Mouse (Mus musculus): ENCODE measurements around the gene Txndc9.
"Not testable (repeated sequence)": the region's sequence is repeated elsewhere in the genome, so short reads cannot be mapped to it uniquely, and the experiment has no call there.

Txndc9 gene

GRCm38 (mm10) chr1:37997867-37998266, at the start of gene Txndc9, which contains the start of gene Eif5b:
Txndc9 (minus strand) TSS chr1:37997893.
Eif5b (plus strand) TSS chr1:37998010.
- peak; percentile 94 to 96 for DNase-seq

DNA sequence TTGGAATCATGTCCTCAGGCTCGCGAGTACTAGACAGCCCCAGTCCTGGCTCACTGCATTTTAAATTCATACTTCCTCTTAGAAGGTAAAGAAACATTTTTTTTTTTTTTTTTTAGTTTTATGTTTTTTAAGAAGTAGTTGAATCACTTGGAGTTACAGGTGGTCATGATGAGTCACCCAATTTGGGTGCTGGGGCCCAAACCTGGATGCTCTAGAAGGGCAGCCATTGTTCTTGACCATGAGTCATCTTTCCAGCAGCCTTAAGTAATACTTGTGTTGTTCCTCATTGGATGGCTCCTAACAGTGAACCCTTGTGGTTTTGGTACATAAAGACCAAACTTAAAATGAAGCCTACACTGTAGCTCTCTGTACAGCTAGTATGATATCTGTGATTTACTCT, 41.2 kb upstream of the Txndc9 start:
- DNase-seq: no peak

DNA sequence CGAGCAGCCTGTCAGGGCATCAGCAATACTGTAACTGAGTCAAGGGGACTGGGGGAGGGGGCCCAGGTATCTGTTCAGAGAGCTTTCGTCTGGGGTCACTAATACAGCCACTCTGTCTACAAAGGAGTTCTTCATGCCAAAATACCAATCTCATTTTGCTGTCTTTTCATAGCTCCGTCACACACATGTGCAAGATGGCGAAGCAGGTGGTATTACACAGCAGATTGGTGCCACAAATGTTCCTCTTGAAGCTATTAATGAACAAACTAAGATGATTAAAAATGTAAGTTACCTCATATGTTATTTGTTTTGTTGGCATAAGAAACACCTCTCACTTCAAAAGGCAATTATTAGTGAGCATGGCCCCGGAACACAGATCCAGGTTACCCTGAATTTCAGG, 39.7 kb upstream of the Txndc9 start:
- no peak for DNase-seq

- no peak for DNase-seq
Measured at GRCm38 (mm10) chr1:38035521-38035920, 37.8 kb upstream of the Txndc9 start.

DNA sequence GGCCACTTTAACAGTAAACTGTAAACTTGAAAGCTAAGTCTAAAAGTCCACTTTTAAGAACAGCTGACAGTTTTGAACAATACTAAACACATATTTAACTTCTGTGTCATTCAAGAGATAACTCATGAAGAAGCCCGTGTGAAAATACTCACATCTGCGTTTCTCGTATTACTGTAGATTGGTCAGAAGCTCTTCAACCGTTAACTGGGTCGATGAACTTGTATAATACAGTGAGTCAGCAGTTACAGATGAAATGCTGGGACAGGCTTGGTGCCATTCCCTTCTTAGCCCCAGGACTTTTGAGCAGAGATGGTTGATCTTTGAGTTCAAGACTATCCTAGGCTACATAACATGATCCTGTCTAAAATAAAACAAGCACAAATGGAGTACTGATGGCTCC, 33.7 kb upstream of the Txndc9 start:
- no peak for DNase-seq

GRCm38 (mm10) chr1:38027301-38027700, 29.6 kb upstream of the Txndc9 start:
- peak; percentile 63 to 77 for DNase-seq

DNA sequence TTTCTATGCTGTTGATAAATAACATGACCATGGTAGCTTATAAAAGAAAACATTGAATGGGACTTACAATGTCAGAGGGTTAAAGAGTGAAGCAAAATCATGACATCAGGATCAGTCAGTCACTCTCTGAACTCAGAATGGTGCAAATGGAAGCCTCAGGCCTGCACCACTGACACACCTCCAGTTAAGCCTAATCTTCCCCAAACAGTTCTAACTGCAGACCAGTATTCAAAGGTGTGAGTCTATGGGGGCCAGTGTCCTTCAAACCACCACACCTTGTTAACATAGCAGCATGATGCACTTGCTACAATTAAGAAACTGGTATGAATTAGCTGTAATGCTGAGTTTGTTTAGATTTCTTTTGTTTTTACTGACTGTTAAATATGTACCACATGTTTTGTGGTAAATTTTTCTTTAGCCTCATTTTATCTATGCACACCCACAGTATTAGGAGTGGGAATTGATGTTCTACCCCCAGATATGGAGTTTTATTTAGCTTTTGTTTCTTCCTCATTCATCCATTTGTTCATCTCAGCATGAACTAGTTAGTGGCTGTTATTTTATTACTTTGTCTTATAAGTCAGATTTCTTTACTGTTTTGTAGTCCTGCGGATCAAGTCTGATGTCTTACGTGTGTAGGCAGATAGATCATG, 17.0 kb upstream of the Txndc9 start:
- DNase-seq: no peak

- no peak for DNase-seq
Measured at GRCm38 (mm10) chr1:38012509-38012908, 14.8 kb upstream of the Txndc9 start.

- DNase-seq: peak in 1 of 2 experiments; percentile 23
Measured at GRCm38 (mm10) chr1:38012104-38012503, 14.4 kb upstream of the Txndc9 start.

DNA sequence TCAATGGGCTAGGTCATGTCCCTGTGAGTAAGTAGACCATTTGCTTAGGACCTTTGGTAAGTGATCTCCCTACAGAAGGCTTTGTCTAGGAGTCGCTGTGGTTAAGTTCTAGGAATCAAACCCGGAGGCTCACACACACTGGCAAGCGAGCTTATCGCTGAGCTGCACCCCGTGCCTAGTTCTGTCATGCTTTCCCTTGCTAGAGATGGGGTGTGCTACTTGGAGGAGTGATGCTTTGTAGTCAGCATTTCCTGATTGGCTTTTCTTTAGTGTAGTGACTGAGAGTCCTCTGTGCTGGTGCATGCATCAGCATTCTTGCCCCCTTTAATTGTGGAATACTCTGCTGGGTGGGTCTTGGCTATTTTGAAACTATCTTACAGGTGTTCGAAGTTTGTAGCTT, 14.0 kb upstream of the Txndc9 start:
- DNase-seq: no peak

DNA sequence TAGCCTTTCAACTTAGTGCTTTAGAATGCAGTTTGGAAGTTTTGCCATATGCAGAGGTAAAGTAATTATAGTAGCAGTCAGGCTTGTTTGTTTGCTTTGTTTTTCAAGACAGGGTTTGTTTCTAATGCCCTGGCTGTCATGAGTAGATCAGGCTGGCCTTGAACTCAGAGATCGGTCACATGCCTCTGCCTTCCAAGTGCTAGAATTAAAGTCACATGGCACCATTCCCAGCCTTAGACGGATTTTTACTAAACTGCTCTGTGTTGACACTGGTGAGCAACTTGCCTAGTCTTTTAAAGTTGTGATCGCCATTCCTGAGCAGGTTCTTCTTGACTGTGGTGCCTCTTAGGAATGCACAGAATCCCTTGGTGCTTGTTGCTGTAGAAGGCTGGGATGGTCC, 9.0 kb upstream of the Txndc9 start:
- DNase-seq: no peak

DNA sequence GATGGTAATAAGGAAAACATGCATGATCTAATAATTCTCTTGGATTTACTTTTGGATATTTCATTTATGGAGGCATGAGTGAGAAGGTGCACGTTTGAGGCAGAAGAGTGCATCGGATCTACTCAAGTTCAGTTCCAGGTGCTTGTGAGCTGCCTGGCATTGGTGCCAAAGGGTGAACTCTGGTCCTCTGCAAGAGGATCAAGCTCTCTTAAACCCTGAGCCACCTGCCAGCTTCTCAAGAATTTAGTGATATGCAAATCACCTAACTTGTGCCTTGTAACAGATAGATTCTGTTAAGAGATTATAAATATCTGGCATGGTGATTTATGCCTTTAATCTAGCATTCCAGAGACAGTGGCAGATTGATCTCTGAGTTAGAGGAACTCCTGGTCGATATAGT, 5.4 kb upstream of the Txndc9 start:
- DNase-seq: no peak

DNA sequence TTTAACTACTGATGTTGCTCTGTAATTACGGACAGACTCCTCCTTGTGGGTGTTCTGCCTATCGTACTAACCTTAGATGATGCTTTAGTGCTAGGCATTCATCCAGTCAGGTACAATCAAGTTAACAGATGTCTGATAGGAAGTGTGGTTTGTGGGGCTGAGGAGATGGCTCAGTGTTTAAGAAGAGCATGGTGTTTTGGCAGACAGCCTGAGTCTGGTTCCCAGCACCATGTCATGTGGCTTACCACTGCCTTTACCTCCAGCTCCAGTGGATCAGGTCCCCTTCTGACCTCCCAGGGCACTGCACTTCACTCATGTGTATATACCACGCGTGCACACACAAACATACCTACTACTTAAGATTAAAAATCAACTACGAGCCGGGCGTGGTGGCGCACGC, 4.3 kb upstream of the Txndc9 start:
- no peak for DNase-seq

DNA sequence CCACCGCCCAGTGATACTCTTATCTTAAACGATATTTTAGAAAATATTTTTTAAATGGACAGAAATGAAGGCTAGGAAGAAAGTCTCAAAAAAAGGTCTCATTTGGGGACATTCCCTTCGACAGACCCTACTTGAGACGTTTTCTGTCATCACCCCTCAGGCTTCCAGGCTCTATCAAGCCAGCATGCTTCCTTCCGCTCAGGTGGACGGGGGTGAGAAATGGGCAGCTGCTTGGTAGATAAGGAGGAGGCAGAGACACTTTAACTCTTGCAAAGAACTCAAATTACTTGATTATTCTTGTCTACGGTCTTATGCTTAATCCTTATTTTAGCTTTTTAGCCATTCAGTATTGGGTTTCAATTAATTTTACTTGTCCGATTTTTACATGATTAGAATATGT, 3.2 kb upstream of the Txndc9 start:
- DNase-seq: no peak

GRCm38 (mm10) chr1:37999552-37999951, 1.9 kb upstream of the Txndc9 start:
- no peak for DNase-seq

- DNase-seq: peak in 1 of 2 experiments; percentile 25
Measured at GRCm38 (mm10) chr1:37998371-37999199, 892 bp upstream of the Txndc9 start.

GRCm38 (mm10) chr1:37996877-37997484, 712 bp downstream of the Txndc9 start:
- DNase-seq: peak; percentile 99 to 100

- no peak for DNase-seq
Measured at GRCm38 (mm10) chr1:37996226-37996625, 1.5 kb downstream of the Txndc9 start.

DNA sequence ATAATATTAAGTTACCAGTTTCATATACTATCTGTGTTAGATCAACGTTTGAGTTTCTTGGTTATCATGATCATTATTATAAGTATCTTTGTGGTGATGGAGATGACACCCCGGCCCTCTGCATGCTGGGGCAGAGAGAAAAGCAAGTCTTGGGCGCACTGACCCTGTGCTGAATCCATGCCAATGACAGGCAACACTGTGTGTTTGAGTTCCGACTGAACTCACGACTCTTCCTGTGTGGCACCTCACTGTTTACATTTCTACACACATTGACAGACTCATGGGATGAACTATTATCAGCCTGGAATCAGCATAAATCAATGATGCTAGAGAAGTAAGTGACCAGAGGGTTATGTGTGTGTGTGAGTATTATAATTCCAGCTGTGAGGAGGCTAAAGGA, 9.8 kb downstream of the Txndc9 start:
- DNase-seq: no peak

DNA sequence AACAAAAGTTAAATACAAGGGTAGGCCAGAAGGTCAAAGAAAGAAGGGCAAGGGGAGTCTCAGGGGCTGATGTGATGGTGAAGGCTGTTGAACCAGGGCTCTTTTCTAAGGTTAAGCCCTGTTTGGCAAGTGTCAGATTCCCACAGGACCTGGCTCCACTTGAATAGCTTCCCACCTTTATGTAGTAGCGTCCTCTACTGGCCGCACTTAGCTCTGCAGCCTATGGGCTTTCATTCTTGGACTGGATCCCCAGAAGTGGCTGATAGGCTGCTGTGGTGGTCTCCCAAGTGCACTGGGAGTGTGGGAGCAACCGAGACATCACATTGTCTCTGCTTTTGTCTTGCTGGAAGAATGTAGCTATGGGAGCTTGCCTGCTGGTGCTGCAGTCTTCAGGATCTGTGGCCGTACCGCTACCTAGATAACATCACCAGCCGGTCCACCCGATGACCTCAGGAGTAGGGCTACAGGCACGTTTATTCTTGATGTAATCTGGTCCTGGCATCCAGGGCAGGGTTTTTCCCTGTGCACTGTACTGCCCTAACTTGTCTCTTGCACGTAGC, 11.8 kb downstream of the Txndc9 start:
- no peak for DNase-seq

GRCm38 (mm10) chr1:37984326-37984725, 13.4 kb downstream of the Txndc9 start:
- no peak for DNase-seq

DNA sequence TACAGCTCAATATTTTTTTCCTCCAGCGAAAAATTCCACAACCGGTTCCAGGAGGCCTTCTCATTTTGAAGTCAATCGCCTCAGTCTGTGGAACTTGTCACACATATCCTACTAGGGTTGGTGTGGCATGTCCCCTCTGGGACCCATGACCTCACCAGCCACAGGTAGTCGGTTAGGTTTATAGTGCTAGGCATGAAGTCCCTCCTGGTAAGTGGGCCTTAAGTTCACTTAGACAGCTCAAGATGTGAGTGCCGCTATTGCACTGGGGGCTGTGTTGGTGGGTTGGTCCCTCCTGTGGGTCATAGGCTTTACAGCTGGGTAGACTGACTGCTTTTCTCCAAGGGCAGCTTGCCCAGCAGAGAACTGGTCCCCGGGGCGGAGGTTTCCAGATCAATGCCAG, 20.4 kb downstream of the Txndc9 start:
- no peak for DNase-seq

- not testable (repeated sequence) for DNase-seq
Measured at GRCm38 (mm10) chr1:37976666-37977065, 21.0 kb downstream of the Txndc9 start.

GRCm38 (mm10) chr1:37971520-37971919, 26.2 kb downstream of the Txndc9 start:
- no peak for DNase-seq

Measured in lung, adult 18-20 months (tissue).